Mouse (Mus musculus) embryonic fibroblast, embryonic 13.5 days (primary cell): Measurements from ENCODE around the gene Immp2l.

Experiments used
- CTCF ChIP-seq: IDR thresholded peaks from 2 replicates; pipeline ENCODE4 v1.5.1; 2011; ENCODE audit warnings: mild to moderate bottlenecking, control low read depth, low read length, moderate library complexity, borderline replicate concordance; ENCODE audit not compliant: insufficient read depth
- POLR2A ChIP-seq: IDR thresholded peaks from 2 replicates; pipeline ENCODE4 v1.6.1; 2011; ENCODE audit warnings: low read depth, mild to moderate bottlenecking, control low read depth, low read length, moderate library complexity

GRCm38 (mm10) chr12:41486331-41486730 lies 462.4 kb downstream of the Immp2l start, which contains the start of gene Lrrn3:
- TF ChIP-seq POLR2A (no peak), CTCF (no peak)
